Mouse (Mus musculus) layer of hippocampus, adult 2 months (tissue): Measurements from ENCODE around the gene Hdac11. TPM values are rescaled to one million over a fixed set of nuclear protein-coding genes. Genes with fewer than 3 reads are reported as not detected.

Source experiments
- DNase-seq, 2 experiments: peaks; one replicate each; pipeline ENCODE4 v3.0.0; 2022; ENCODE audit warnings: low spot score in 2 of 2
- H3K27ac ChIP-seq: fragments of 200-600 bp; 2 replicates; pipeline ENCODE4 v1.8.1; 2022
- H3K4me3 ChIP-seq: fragments of 200-600 bp; 2 replicates; pipeline ENCODE4 v1.8.1; 2022; ENCODE audit warnings: mild to moderate bottlenecking
- CTCF ChIP-seq: fragments of 200-600 bp; conservative IDR thresholded peaks from 2 replicates; pipeline ENCODE4 v1.8.1; 2022; ENCODE audit warnings: antibody characterized with exemption, mild to moderate bottlenecking, moderate library complexity
- total RNA-seq, 2 experiments: library from RNA; stranded (reverse); gene quantifications; 2 replicates each; pipeline ENCODE4 v1.2.3; 2021

Gene Hdac11
- total RNA-seq, 2 experiments from 2014 or later, result 154 to 156 TPM

GRCm38 (mm10) chr6:91183980-91184379 lies 27.5 kb downstream of the Hdac11 start:
- no peak overlapping the region for H3K4me3 ChIP-seq
- TF ChIP-seq CTCF, result no peak
- DNase-seq, result no peak

GRCm38 (mm10) chr6:91184776-91185175 lies 28.3 kb downstream of the Hdac11 start:
- Histone ChIP-seq H3K4me3 (no peak overlapping the region), H3K27ac (no peak overlapping the region)
- no peak for DNase-seq
- no peak for TF ChIP-seq CTCF

More at GRCm38 (mm10) chr6:91183980-91184379, 27.5 kb downstream of the Hdac11 start:
- H3K27ac ChIP-seq, result no peak overlapping the region

- Histone ChIP-seq H3K4me3 (no peak overlapping the region), H3K27ac (no peak overlapping the region)
- DNase-seq, result no peak
- TF ChIP-seq CTCF, result no peak
Observed at GRCm38 (mm10) chr6:91185502-91185901, 29.0 kb downstream of the Hdac11 start.

- H3K4me3 ChIP-seq, result no peak overlapping the region
- H3K27ac ChIP-seq, result no peak overlapping the region
- peak; percentile 83 for TF ChIP-seq CTCF
- peak in 1 of 2 experiments; percentile 29 for DNase-seq
Observed at GRCm38 (mm10) chr6:91186161-91186931, 29.9 kb downstream of the Hdac11 start.

GRCm38 (mm10) chr6:91186934-91187333 lies 30.5 kb downstream of the Hdac11 start:
- TF ChIP-seq CTCF, result no peak
- no peak overlapping the region for H3K4me3 ChIP-seq
- H3K27ac ChIP-seq, result no peak overlapping the region
- no peak for DNase-seq

GRCm38 (mm10) chr6:91187871-91188270 lies 31.4 kb downstream of the Hdac11 start:
- Histone ChIP-seq H3K27ac (no peak overlapping the region), H3K4me3 (no peak overlapping the region)
- no peak for DNase-seq
- no peak for TF ChIP-seq CTCF

- no peak for DNase-seq
- Histone ChIP-seq H3K27ac (no peak overlapping the region), H3K4me3 (no peak overlapping the region)
- no peak for TF ChIP-seq CTCF
Observed at GRCm38 (mm10) chr6:91189971-91190370, 33.5 kb downstream of the Hdac11 start.

- no peak for DNase-seq
- Histone ChIP-seq H3K4me3 (no peak overlapping the region), H3K27ac (no peak overlapping the region)
- no peak for TF ChIP-seq CTCF
Observed at GRCm38 (mm10) chr6:91191465-91191864, 35.0 kb downstream of the Hdac11 start.

GRCm38 (mm10) chr6:91192421-91192820 lies 36.0 kb downstream of the Hdac11 start:
- H3K27ac ChIP-seq, result no peak overlapping the region
- DNase-seq, result no peak
- TF ChIP-seq CTCF, result no peak
- H3K4me3 ChIP-seq, result no peak overlapping the region

- no peak for TF ChIP-seq CTCF
- DNase-seq, result no peak
- no peak overlapping the region for H3K4me3 ChIP-seq
- no peak overlapping the region for H3K27ac ChIP-seq
Observed at GRCm38 (mm10) chr6:91192851-91193545, 36.5 kb downstream of the Hdac11 start.

- H3K4me3 ChIP-seq, result no peak overlapping the region
- DNase-seq, result no peak
- H3K27ac ChIP-seq, result no peak overlapping the region
- TF ChIP-seq CTCF, result no peak
Observed at GRCm38 (mm10) chr6:91198456-91198855, 42.0 kb downstream of the Hdac11 start.

- no peak for TF ChIP-seq CTCF
- Histone ChIP-seq H3K27ac (peak overlapping the region; percentile 28; the same call in 1 of the 2 replicates), H3K4me3 (no peak overlapping the region)
- DNase-seq, result peak; percentile 64 to 70
Observed at GRCm38 (mm10) chr6:91200429-91201188, 44.1 kb downstream of the Hdac11 start.

GRCm38 (mm10) chr6:91201881-91202341 lies 45.4 kb downstream of the Hdac11 start:
- DNase-seq, result no peak
- no peak for TF ChIP-seq CTCF
- H3K4me3 ChIP-seq, result no peak overlapping the region
- no peak overlapping the region for H3K27ac ChIP-seq
